Mouse (Mus musculus) heart, embryonic 16.5 days (tissue): Measurements from ENCODE around the gene Map3k7cl. TPM values are rescaled to one million over a fixed set of nuclear protein-coding genes. Genes with fewer than 3 reads are reported as not detected.

Experiments used
- ATAC-seq: fragments of 200-750 bp; cut with Nextera tagmentation; replicated peaks from 2 replicates; pipeline ENCODE4 v1.8.0; 2017; ENCODE audit warnings: moderate number of reproducible peaks; ENCODE audit not compliant: insufficient read depth, low FRiP score; ENCODE audit errors: extremely low read depth
- H3K27ac ChIP-seq: fragments of 300-500 bp; sonication (generic); 2 replicates; pipeline ENCODE4 v1.5.1; 2014; ENCODE audit warnings: mild to moderate bottlenecking, low read length, control low read depth, moderate library complexity
- H3K27me3 ChIP-seq: fragments of 300-500 bp; sonication (generic); 2 replicates; pipeline ENCODE4 v1.6.1; 2014; ENCODE audit warnings: low read length, mixed read lengths; ENCODE audit not compliant: control insufficient read depth, insufficient read depth
- H3K36me3 ChIP-seq: fragments of 300-500 bp; sonication (generic); 2 replicates; pipeline ENCODE4 v1.6.1; 2014; ENCODE audit not compliant: control insufficient read depth, insufficient read depth
- H3K4me1 ChIP-seq: fragments of 300-500 bp; sonication (generic); 2 replicates; pipeline ENCODE4 v1.6.1; 2014; ENCODE audit warnings: low read length, mixed read lengths; ENCODE audit not compliant: control insufficient read depth, insufficient read depth
- H3K4me2 ChIP-seq: fragments of 300-500 bp; sonication (generic); 2 replicates; pipeline ENCODE4 v1.6.1; 2014; ENCODE audit warnings: low read depth, mild to moderate bottlenecking, control low read depth, low read length
- H3K4me3 ChIP-seq: fragments of 300-500 bp; sonication (generic); 2 replicates; pipeline ENCODE4 v1.5.1; 2014; ENCODE audit warnings: mild to moderate bottlenecking, control low read depth, low read length
- H3K9ac ChIP-seq: fragments of 300-500 bp; sonication (generic); 2 replicates; pipeline ENCODE4 v1.6.1; 2014; ENCODE audit warnings: low read length, control low read depth
- H3K9me3 ChIP-seq: fragments of 300-500 bp; sonication (generic); replicated peaks from 2 replicates; pipeline ENCODE4 v1.6.1; 2016; ENCODE audit warnings: low read length; ENCODE audit not compliant: control insufficient read depth
- WGBS: fragments of 180-500 bp; shearing (Covaris S2); extraction: QIAGEN DNeasy Blood & Tissue Kit; methylation state at CpG from one replicate; pipeline ENCODE4 v1.1.7; 2014; 5-methylcytosine and 5-hydroxymethylcytosine counted together
- polyA plus RNA-seq: library from polyadenylated mRNA; unstranded; fragments of >200 nt; fragmentation: Nextera tagmentation; extraction: Ambion mirVana; gene quantifications from 2 replicates; pipeline ENCODE4 v1.2.1, GENCODE M21; 2015

Map3k7cl gene
- polyA plus RNA-seq, 1 experiment from 2014 or later = 0.30 TPM

- no peaks in the 10 kb centered on the region for H3K9me3 ChIP-seq
- H3K4me1 ChIP-seq = no peaks in the 10 kb centered on the region
- WGBS = 35% methylated on average over 1 of the region's 1 CpGs
- ATAC-seq = no peak
- no peak overlapping the region for H3K4me2 ChIP-seq
- H3K36me3 ChIP-seq = no peaks in the 10 kb centered on the region
- H3K27ac ChIP-seq = no peak overlapping the region
- H3K9ac ChIP-seq = no peak overlapping the region
- no peak overlapping the region for H3K4me3 ChIP-seq
- H3K27me3 ChIP-seq = no peaks in the 10 kb centered on the region
Observed at GRCm38 (mm10) chr16:87638098-87638497, 85.0 kb downstream of the Map3k7cl start.

GRCm38 (mm10) chr16:87642234-87642633 is 89.1 kb downstream of the Map3k7cl start:
- no peak overlapping the region for H3K27ac ChIP-seq
- H3K9me3 ChIP-seq = no peaks in the 10 kb centered on the region
- no peak overlapping the region for H3K9ac ChIP-seq
- ATAC-seq = no peak
- H3K36me3 ChIP-seq = no peaks in the 10 kb centered on the region
- WGBS = 90% methylated on average over 7 of the region's 7 CpGs
- H3K4me3 ChIP-seq = no peak overlapping the region
- no peak overlapping the region for H3K4me2 ChIP-seq
- H3K4me1 ChIP-seq = peaks cover 15% of the 10 kb centered on the region
- H3K27me3 ChIP-seq = no peaks in the 10 kb centered on the region

GRCm38 (mm10) chr16:87644111-87644770 is 91.1 kb downstream of the Map3k7cl start:
- Histone ChIP-seq H3K4me1 (peaks cover 15% of the 10 kb centered on the region), H3K27me3 (no peaks in the 10 kb centered on the region), H3K9me3 (no peaks in the 10 kb centered on the region), H3K36me3 (no peaks in the 10 kb centered on the region), H3K4me2 (peak overlapping the region; percentile 33), H3K27ac (peak overlapping the region; percentile 29), H3K9ac (no peak overlapping the region), H3K4me3 (no peak overlapping the region)
- 35% methylated on average over 14 of the region's 14 CpGs for WGBS
- ATAC-seq = no peak

Other genes with a start within 250 kb of the Map3k7cl start
- 23.9 and 24.3 TPM in 2 replicates for gene N6amt1, start 199.1 kb upstream of the Map3k7cl start, polyA plus RNA-seq
- gene Ltn1, start 120.7 kb upstream of the Map3k7cl start, polyA plus RNA-seq = 18.2 and 20.0 TPM in 2 replicates
- gene Rwdd2b, start 112.8 kb upstream of the Map3k7cl start, polyA plus RNA-seq = 11.2 and 13.0 TPM in 2 replicates
- 32.9 and 41.5 TPM in 2 replicates for gene Usp16, start 98.6 kb upstream of the Map3k7cl start, polyA plus RNA-seq
- gene Cct8, start 57.5 kb upstream of the Map3k7cl start, polyA plus RNA-seq = 296 and 348 TPM in 2 replicates
- 8.2 and 9.8 TPM in 2 replicates for gene Bach1, start 145.6 kb downstream of the Map3k7cl start, polyA plus RNA-seq